Mouse (Mus musculus): ENCODE data around the gene Emcn. TPM values are rescaled to one million over a fixed set of nuclear protein-coding genes. Genes with fewer than 3 reads are reported as not detected.

The Emcn gene
- 29.8 and 30.9 TPM in 2 replicates for polyA plus RNA-seq (2014; fragmentation: Nextera tagmentation; extraction: Ambion mirVana)

DNA sequence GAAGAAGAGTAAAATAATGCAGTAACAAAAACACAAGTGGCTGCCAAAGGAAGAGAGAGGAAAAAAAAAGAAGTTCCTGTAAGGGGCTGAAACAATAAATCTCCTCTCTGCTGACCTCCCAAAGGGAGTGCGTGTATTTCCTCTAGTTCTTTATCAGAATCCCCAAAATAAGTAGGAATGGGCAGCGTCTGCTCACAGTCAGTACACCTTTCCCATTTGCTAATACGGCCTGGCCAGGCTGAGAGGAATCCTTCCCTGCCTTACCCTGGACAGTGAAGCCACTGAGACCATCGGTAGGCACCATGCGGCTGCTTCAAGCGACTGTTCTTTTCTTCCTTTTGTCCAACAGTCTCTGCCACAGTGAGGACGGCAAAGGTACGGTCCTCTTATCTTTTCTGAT, at the start of gene Emcn:
Gene Emcn, plus strand, starts transcription at position 130 of the 400 bp plus-strand sequence.
- Histone ChIP-seq H3K9ac (ENCODE audit: low read depth, low read length) (no peak within 1 kb of the TSS), H3K4me2 (replicated peaks; ENCODE audit: low read depth, low read length) (no peak within 1 kb of the TSS), H3K4me1 (replicated peaks; ENCODE audit: control insufficient read depth, insufficient read depth, low read length) (no peaks in the 10 kb centered on the region), H3K36me3 (ENCODE audit: control insufficient read depth, insufficient read depth, low read length) (no peaks in the 10 kb centered on the region), H3K27me3 (ENCODE audit: control insufficient read depth, insufficient read depth, low read length) (no peaks in the 10 kb centered on the region), H3K4me3 (ENCODE audit: low read depth, low read length) (no peak within 1 kb of the TSS), H3K27ac (ENCODE audit: low read depth, low read length) (no peak within 1 kb of the TSS), H3K9me3 (ENCODE audit: control insufficient read depth, low read length) (no peaks in the 10 kb centered on the region)
- DNase-seq (ENCODE audit: low spot score) = no peak
- ATAC-seq (ENCODE audit: low FRiP score) = no peak
- WGBS = 68% methylated on average over 8 of the region's 8 CpGs

DNA sequence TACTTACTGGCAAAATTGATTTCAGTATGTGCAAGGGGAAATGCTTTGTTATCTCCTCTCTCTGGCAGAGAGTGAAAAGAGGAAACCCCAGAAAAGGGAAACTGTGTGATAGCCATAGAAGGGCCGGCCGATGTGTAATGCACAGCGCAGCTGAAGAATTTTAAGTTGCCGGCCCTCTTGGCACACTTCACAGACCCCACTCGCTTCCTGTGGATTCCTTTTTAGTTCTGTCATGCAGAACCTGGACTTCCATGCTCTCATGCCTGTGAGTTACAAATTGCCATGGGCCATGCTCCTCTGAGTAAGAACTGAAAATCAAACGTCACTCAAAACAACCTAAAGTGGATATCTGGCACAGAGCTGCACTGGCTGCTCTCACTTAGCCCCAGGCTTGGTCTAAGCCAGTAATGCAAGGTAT, 47.7 kb upstream of the Emcn start:
- no peak overlapping the region for H3K27ac ChIP-seq (ENCODE audit: low read depth, low read length)
- no peak overlapping the region for H3K9ac ChIP-seq (ENCODE audit: low read depth, low read length)
- H3K4me3 ChIP-seq (ENCODE audit: low read depth, low read length) = no peak overlapping the region
- H3K27me3 ChIP-seq (ENCODE audit: control insufficient read depth, insufficient read depth, low read length) = no peaks in the 10 kb centered on the region
- no peaks in the 10 kb centered on the region for H3K4me1 ChIP-seq (replicated peaks; ENCODE audit: control insufficient read depth, insufficient read depth, low read length)
- 76% methylated on average over 6 of the region's 6 CpGs for WGBS
- ATAC-seq (ENCODE audit: low FRiP score) (no peak), DNase-seq (ENCODE audit: low spot score) (no peak)
- no peaks in the 10 kb centered on the region for H3K9me3 ChIP-seq (ENCODE audit: control insufficient read depth, low read length)
- no peaks in the 10 kb centered on the region for H3K36me3 ChIP-seq (ENCODE audit: control insufficient read depth, insufficient read depth, low read length)
- no peak overlapping the region for H3K4me2 ChIP-seq (replicated peaks; ENCODE audit: low read depth, low read length)

DNA sequence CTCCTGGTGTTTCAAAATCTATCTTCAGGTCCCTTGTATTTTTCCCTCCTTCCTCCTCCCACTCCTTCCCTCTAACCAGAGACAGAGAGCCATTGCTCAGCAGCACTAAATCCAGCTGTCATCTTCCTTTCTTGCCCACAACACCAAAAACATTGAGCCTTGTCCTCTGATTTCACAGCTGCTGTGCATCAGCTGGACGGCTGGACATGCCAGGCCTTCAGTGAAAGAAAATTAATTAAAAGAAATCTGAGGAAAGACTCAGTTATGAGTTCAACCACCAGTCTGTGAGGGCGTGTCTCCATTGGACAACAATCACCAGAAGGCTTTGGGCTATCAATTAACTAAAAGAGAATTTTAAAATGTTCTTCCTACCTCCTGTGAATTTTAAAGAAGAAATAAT, 42.6 kb upstream of the Emcn start:
- no peaks in the 10 kb centered on the region for H3K4me1 ChIP-seq (replicated peaks; ENCODE audit: control insufficient read depth, insufficient read depth, low read length)
- H3K9me3 ChIP-seq (ENCODE audit: control insufficient read depth, low read length) = no peaks in the 10 kb centered on the region
- no peaks in the 10 kb centered on the region for H3K27me3 ChIP-seq (ENCODE audit: control insufficient read depth, insufficient read depth, low read length)
- no peaks in the 10 kb centered on the region for H3K36me3 ChIP-seq (ENCODE audit: control insufficient read depth, insufficient read depth, low read length)
- 69% methylated on average over 2 of the region's 2 CpGs for WGBS
- H3K27ac ChIP-seq (ENCODE audit: low read depth, low read length) = no peak overlapping the region
- ATAC-seq (ENCODE audit: low FRiP score) (no peak), DNase-seq (ENCODE audit: low spot score) (no peak)
- no peak overlapping the region for H3K4me3 ChIP-seq (ENCODE audit: low read depth, low read length)
- H3K4me2 ChIP-seq (replicated peaks; ENCODE audit: low read depth, low read length) = no peak overlapping the region
- H3K9ac ChIP-seq (ENCODE audit: low read depth, low read length) = no peak overlapping the region

DNA sequence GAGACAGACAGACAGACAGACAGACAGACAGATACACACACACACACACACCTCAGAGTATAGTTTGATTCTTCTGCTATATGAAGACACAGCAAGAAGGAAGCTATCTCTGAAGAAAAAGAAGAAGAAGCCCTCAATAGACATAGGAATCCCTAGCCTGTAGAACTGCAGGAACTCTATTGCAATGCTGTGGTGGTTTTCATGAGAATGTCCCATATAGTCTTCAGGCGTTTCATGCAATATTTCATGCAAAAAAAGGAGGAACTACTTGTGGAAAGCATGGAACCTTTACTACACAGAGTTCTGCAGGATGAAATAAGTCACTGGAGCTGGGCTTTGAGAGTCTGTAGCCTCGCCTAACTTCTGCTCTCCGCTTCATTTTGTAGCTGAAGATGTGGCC, 40.7 kb upstream of the Emcn start:
- H3K4me2 ChIP-seq (replicated peaks; ENCODE audit: low read depth, low read length) = no peak overlapping the region
- H3K27ac ChIP-seq (ENCODE audit: low read depth, low read length) = no peak overlapping the region
- H3K4me3 ChIP-seq (ENCODE audit: low read depth, low read length) = no peak overlapping the region
- ATAC-seq (ENCODE audit: low FRiP score) (no peak), DNase-seq (ENCODE audit: low spot score) (no peak)
- H3K4me1 ChIP-seq (replicated peaks; ENCODE audit: control insufficient read depth, insufficient read depth, low read length) = no peaks in the 10 kb centered on the region
- no peaks in the 10 kb centered on the region for H3K27me3 ChIP-seq (ENCODE audit: control insufficient read depth, insufficient read depth, low read length)
- 80% methylated on average over 3 of the region's 3 CpGs for WGBS
- H3K9me3 ChIP-seq (ENCODE audit: control insufficient read depth, low read length) = no peaks in the 10 kb centered on the region
- H3K9ac ChIP-seq (ENCODE audit: low read depth, low read length) = no peak overlapping the region
- no peaks in the 10 kb centered on the region for H3K36me3 ChIP-seq (ENCODE audit: control insufficient read depth, insufficient read depth, low read length)

DNA sequence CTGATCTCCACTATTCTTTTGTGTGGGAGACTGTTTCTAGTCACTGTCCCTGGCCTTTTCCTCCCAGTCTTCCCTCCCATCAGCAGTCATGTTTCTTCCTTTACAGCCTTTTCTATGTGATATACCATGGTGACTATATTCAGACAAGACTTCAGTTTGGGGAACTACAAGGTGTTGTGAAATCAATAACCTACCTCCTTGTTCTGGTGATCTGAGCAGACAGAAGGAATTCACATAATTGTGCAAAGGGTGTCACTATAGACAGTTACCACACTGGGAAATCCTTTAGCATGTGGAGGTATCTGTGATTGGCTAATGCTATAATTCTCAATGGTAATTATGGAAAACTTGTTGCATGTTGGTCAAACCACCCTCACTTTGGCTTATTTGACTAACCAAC, 39.7 kb upstream of the Emcn start:
- no peak overlapping the region for H3K9ac ChIP-seq (ENCODE audit: low read depth, low read length)
- H3K4me2 ChIP-seq (replicated peaks; ENCODE audit: low read depth, low read length) = no peak overlapping the region
- no peak for ATAC-seq (ENCODE audit: low FRiP score)
- no peak for DNase-seq (ENCODE audit: low spot score)
- no peaks in the 10 kb centered on the region for H3K9me3 ChIP-seq (ENCODE audit: control insufficient read depth, low read length)
- H3K36me3 ChIP-seq (ENCODE audit: control insufficient read depth, insufficient read depth, low read length) = no peaks in the 10 kb centered on the region
- no peak overlapping the region for H3K4me3 ChIP-seq (ENCODE audit: low read depth, low read length)
- no peaks in the 10 kb centered on the region for H3K4me1 ChIP-seq (replicated peaks; ENCODE audit: control insufficient read depth, insufficient read depth, low read length)
- H3K27me3 ChIP-seq (ENCODE audit: control insufficient read depth, insufficient read depth, low read length) = no peaks in the 10 kb centered on the region
- no peak overlapping the region for H3K27ac ChIP-seq (ENCODE audit: low read depth, low read length)

DNA sequence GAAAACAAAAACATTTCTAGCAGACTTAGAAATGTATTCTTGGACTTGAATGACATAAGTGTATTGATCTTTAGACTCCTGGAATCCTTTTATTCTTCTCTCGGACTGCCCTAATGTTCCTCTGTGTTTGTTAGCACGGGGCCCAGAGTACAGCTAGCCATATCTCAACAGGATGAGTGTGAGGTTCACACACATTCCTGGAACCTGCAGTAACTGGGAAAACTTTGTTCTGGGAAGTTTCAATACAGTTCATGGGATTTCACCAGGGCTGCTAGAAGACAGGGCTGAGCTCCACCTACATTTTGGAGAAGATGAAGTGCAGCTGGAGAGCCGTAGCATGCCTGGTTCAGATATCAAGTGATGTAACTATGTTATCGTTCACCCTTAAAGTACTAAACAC, 38.1 kb upstream of the Emcn start:
- no peak overlapping the region for H3K4me3 ChIP-seq (ENCODE audit: low read depth, low read length)
- no peak overlapping the region for H3K4me2 ChIP-seq (replicated peaks; ENCODE audit: low read depth, low read length)
- no peak for ATAC-seq (ENCODE audit: low FRiP score)
- DNase-seq (ENCODE audit: low spot score) = no peak
- no peak overlapping the region for H3K27ac ChIP-seq (ENCODE audit: low read depth, low read length)
- H3K27me3 ChIP-seq (ENCODE audit: control insufficient read depth, insufficient read depth, low read length) = no peaks in the 10 kb centered on the region
- no peak overlapping the region for H3K9ac ChIP-seq (ENCODE audit: low read depth, low read length)
- H3K36me3 ChIP-seq (ENCODE audit: control insufficient read depth, insufficient read depth, low read length) = no peaks in the 10 kb centered on the region
- H3K9me3 ChIP-seq (ENCODE audit: control insufficient read depth, low read length) = no peaks in the 10 kb centered on the region
- H3K4me1 ChIP-seq (replicated peaks; ENCODE audit: control insufficient read depth, insufficient read depth, low read length) = no peaks in the 10 kb centered on the region
- WGBS = 77% methylated on average over 4 of the region's 4 CpGs

DNA sequence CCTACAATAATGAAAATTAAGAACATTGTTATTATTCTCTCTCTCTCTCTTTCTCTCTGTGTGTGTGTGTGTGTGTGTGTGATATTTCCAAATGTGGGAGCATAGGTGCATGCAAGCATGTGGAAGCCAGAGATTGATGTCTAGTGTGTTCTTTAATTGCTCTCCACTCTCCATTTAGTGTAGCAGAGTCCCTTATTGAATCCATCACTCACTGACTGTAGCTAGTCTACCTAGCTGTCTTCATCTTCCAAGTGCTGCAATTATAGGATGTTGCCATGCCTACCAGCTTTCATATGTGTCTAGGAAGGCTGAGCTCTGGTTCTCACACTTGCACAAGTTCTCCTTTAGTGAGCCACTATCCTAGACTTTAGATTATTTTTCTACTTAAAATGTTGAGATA, 30.9 kb upstream of the Emcn start:
- no peak overlapping the region for H3K4me2 ChIP-seq (replicated peaks; ENCODE audit: low read depth, low read length)
- DNase-seq (ENCODE audit: low spot score) = no peak
- no peaks in the 10 kb centered on the region for H3K4me1 ChIP-seq (replicated peaks; ENCODE audit: control insufficient read depth, insufficient read depth, low read length)
- no peak for ATAC-seq (ENCODE audit: low FRiP score)
- H3K36me3 ChIP-seq (ENCODE audit: control insufficient read depth, insufficient read depth, low read length) = no peaks in the 10 kb centered on the region
- H3K9ac ChIP-seq (ENCODE audit: low read depth, low read length) = no peak overlapping the region
- no peak overlapping the region for H3K4me3 ChIP-seq (ENCODE audit: low read depth, low read length)
- H3K27me3 ChIP-seq (ENCODE audit: control insufficient read depth, insufficient read depth, low read length) = no peaks in the 10 kb centered on the region
- H3K27ac ChIP-seq (ENCODE audit: low read depth, low read length) = no peak overlapping the region
- H3K9me3 ChIP-seq (ENCODE audit: control insufficient read depth, low read length) = no peaks in the 10 kb centered on the region

DNA sequence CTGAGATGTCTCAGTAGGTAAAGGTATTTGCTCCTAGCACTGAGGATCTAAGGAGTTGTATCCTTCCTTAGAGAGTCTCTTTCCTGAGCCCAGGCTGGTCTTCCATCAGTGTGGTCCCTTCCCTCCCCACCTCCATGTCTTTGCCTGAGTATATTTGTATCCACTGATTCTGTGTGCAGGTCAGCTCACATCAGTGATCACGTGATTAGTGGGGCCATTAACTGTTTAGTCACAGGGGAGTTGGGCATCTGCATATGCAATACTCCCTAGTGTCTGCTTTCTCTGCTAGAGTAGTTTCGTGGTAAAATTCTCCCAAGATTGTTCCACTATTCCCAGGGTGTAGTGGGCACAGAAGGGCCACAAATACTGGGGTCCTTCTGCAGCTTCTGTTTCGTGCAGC, 28.3 kb upstream of the Emcn start:
- no peak overlapping the region for H3K27ac ChIP-seq (ENCODE audit: low read depth, low read length)
- H3K4me2 ChIP-seq (replicated peaks; ENCODE audit: low read depth, low read length) = no peak overlapping the region
- no peak for DNase-seq (ENCODE audit: low spot score)
- H3K4me3 ChIP-seq (ENCODE audit: low read depth, low read length) = no peak overlapping the region
- WGBS = 70% methylated on average over 3 of the region's 3 CpGs
- no peaks in the 10 kb centered on the region for H3K36me3 ChIP-seq (ENCODE audit: control insufficient read depth, insufficient read depth, low read length)
- ATAC-seq (ENCODE audit: low FRiP score) = no peak; the same call in 1 of the 2 replicates
- no peak overlapping the region for H3K9ac ChIP-seq (ENCODE audit: low read depth, low read length)
- H3K27me3 ChIP-seq (ENCODE audit: control insufficient read depth, insufficient read depth, low read length) = no peaks in the 10 kb centered on the region
- H3K4me1 ChIP-seq (replicated peaks; ENCODE audit: control insufficient read depth, insufficient read depth, low read length) = no peaks in the 10 kb centered on the region
- no peaks in the 10 kb centered on the region for H3K9me3 ChIP-seq (ENCODE audit: control insufficient read depth, low read length)

DNA sequence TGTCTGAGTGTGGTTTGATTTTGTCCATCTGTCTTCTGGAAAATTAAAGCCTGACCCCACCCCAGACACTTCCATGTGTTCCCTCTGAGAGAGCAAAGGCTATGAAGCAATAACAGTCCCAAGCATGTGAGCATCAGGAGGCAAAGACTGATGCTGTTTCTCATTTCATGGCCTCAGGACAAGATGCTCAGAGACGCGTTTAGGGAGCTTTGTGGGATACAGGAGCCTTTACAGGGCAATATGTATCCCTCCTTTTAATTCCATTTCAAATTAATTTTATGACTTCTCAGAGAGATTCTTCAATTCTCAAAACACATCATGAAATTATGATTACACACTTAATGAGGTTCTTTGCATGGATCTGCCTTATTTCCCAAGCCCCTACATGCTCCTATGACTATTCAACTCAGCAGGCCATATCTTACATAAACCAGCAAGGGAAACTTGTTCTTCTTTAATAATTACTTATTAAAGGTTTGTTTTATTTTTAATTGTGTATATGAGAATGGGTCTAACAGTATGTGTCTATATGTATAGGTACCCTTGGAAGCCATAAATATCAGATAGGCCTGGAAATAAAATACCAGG, 27.0 kb upstream of the Emcn start:
- no peak overlapping the region for H3K9ac ChIP-seq (ENCODE audit: low read depth, low read length)
- no peaks in the 10 kb centered on the region for H3K4me1 ChIP-seq (replicated peaks; ENCODE audit: control insufficient read depth, insufficient read depth, low read length)
- H3K27ac ChIP-seq (ENCODE audit: low read depth, low read length) = no peak overlapping the region
- no peaks in the 10 kb centered on the region for H3K36me3 ChIP-seq (ENCODE audit: control insufficient read depth, insufficient read depth, low read length)
- 84% methylated on average over 2 of the region's 2 CpGs for WGBS
- DNase-seq (ENCODE audit: low spot score) (no peak), ATAC-seq (ENCODE audit: low FRiP score) (no peak)
- no peak overlapping the region for H3K4me2 ChIP-seq (replicated peaks; ENCODE audit: low read depth, low read length)
- H3K9me3 ChIP-seq (ENCODE audit: control insufficient read depth, low read length) = no peaks in the 10 kb centered on the region
- no peak overlapping the region for H3K4me3 ChIP-seq (ENCODE audit: low read depth, low read length)
- H3K27me3 ChIP-seq (ENCODE audit: control insufficient read depth, insufficient read depth, low read length) = no peaks in the 10 kb centered on the region
